Mouse (Mus musculus): Measurements from ENCODE around the gene Klhdc1. TPM values are rescaled to one million over a fixed set of nuclear protein-coding genes. Genes with fewer than 3 reads are reported as not detected.

The Klhdc1 gene
- polyA plus RNA-seq, 1 experiment = 1.4 TPM

- peaks cover 80% of the 10 kb centered on the region for H3K36me3 ChIP-seq (ENCODE audit: control insufficient read depth, insufficient read depth, low read length)
- no peak overlapping the region for H3K4me3 ChIP-seq (ENCODE audit: control insufficient read depth, insufficient read depth, low read length)
- no peak for DNase-seq
- no peak overlapping the region for H3K27ac ChIP-seq (ENCODE audit: control insufficient read depth, insufficient read depth, low read length)
- TF ChIP-seq CTCF (IDR thresholded peaks at IDR 0.05; ENCODE audit: borderline replicate concordance, control insufficient read depth, extremely low read depth, insufficient read depth, low read length, poor library complexity) = no peak
- no peak for TF ChIP-seq POLR2A (IDR thresholded peaks at IDR 0.05; ENCODE audit: control insufficient read depth, extremely low read depth, insufficient read depth, low read length, poor library complexity)
- H3K27me3 ChIP-seq (ENCODE audit: control insufficient read depth, insufficient read depth, low read length) = no peaks in the 10 kb centered on the region
- no peaks in the 10 kb centered on the region for H3K4me1 ChIP-seq (replicated peaks; ENCODE audit: control insufficient read depth, insufficient read depth, low read length)
These were observed 77.5 kb downstream of the Klhdc1 start for GRCm38 (mm10) chr12:69318431-69318830.

GRCm38 (mm10) chr12:69331187-69331586, 90.2 kb downstream of the Klhdc1 start:
- Histone ChIP-seq H3K4me3 (ENCODE audit: control insufficient read depth, insufficient read depth, low read length) (no peak overlapping the region), H3K27me3 (ENCODE audit: control insufficient read depth, insufficient read depth, low read length) (no peaks in the 10 kb centered on the region), H3K36me3 (ENCODE audit: control insufficient read depth, insufficient read depth, low read length) (peaks cover 50% of the 10 kb centered on the region), H3K27ac (ENCODE audit: control insufficient read depth, insufficient read depth, low read length) (no peak overlapping the region), H3K4me1 (replicated peaks; ENCODE audit: control insufficient read depth, insufficient read depth, low read length) (no peaks in the 10 kb centered on the region)
- TF ChIP-seq POLR2A (IDR thresholded peaks at IDR 0.05; ENCODE audit: control insufficient read depth, extremely low read depth, insufficient read depth, low read length, poor library complexity) = no peak
- no peak for TF ChIP-seq CTCF (IDR thresholded peaks at IDR 0.05; ENCODE audit: borderline replicate concordance, control insufficient read depth, extremely low read depth, insufficient read depth, low read length, poor library complexity)
- whole genome bisulfite sequencing = 94% methylated on average over 3 of the region's 3 CpGs
- no peak for DNase-seq

- no peak for TF ChIP-seq CTCF (IDR thresholded peaks at IDR 0.05; ENCODE audit: borderline replicate concordance, control insufficient read depth, extremely low read depth, insufficient read depth, low read length, poor library complexity)
- no peak for TF ChIP-seq POLR2A (IDR thresholded peaks at IDR 0.05; ENCODE audit: control insufficient read depth, extremely low read depth, insufficient read depth, low read length, poor library complexity)
- no peak overlapping the region for H3K4me3 ChIP-seq (ENCODE audit: control insufficient read depth, insufficient read depth, low read length)
- peaks cover 50% of the 10 kb centered on the region for H3K36me3 ChIP-seq (ENCODE audit: control insufficient read depth, insufficient read depth, low read length)
- DNase-seq = no peak
- no peaks in the 10 kb centered on the region for H3K27me3 ChIP-seq (ENCODE audit: control insufficient read depth, insufficient read depth, low read length)
- no peaks in the 10 kb centered on the region for H3K4me1 ChIP-seq (replicated peaks; ENCODE audit: control insufficient read depth, insufficient read depth, low read length)
- no peak overlapping the region for H3K27ac ChIP-seq (ENCODE audit: control insufficient read depth, insufficient read depth, low read length)
- WGBS = 83% methylated on average over 1 of the region's 1 CpGs
These were observed 91.2 kb downstream of the Klhdc1 start for GRCm38 (mm10) chr12:69332147-69332546.

- WGBS = 88% methylated on average over 2 of the region's 2 CpGs
- Histone ChIP-seq H3K27ac (ENCODE audit: control insufficient read depth, insufficient read depth, low read length) (no peak overlapping the region), H3K36me3 (ENCODE audit: control insufficient read depth, insufficient read depth, low read length) (peaks cover 51% of the 10 kb centered on the region), H3K4me1 (replicated peaks; ENCODE audit: control insufficient read depth, insufficient read depth, low read length) (no peaks in the 10 kb centered on the region), H3K4me3 (ENCODE audit: control insufficient read depth, insufficient read depth, low read length) (no peak overlapping the region), H3K27me3 (ENCODE audit: control insufficient read depth, insufficient read depth, low read length) (no peaks in the 10 kb centered on the region)
- TF ChIP-seq POLR2A (IDR thresholded peaks at IDR 0.05; ENCODE audit: control insufficient read depth, extremely low read depth, insufficient read depth, low read length, poor library complexity) = no peak
- TF ChIP-seq CTCF (IDR thresholded peaks at IDR 0.05; ENCODE audit: borderline replicate concordance, control insufficient read depth, extremely low read depth, insufficient read depth, low read length, poor library complexity) = no peak
- DNase-seq = peak; percentile 35
These were observed 92.6 kb downstream of the Klhdc1 start for GRCm38 (mm10) chr12:69333547-69333946.

Other genes starting within 250 kb of the Klhdc1 start
- 1,765 and 2,152 TPM in 2 replicates for gene Rps29, start 82.0 kb upstream of the Klhdc1 start, polyA plus RNA-seq (2012; rRNA removed)
- 6.5 and 11.1 TPM in 2 replicates for gene Lrr1, start 72.4 kb upstream of the Klhdc1 start, polyA plus RNA-seq (2012; rRNA removed)
- 153 and 166 TPM in 2 replicates for gene Rpl36al, start 57.1 kb upstream of the Klhdc1 start, polyA plus RNA-seq (2012; rRNA removed)
- gene Mgat2, start 57.0 kb upstream of the Klhdc1 start, polyA plus RNA-seq (2012; rRNA removed) = 21.5 and 21.8 TPM in 2 replicates
- gene Gm49383, start 44.1 kb upstream of the Klhdc1 start, polyA plus RNA-seq (2012; rRNA removed) = 5.5 and 9.5 TPM in 2 replicates
- gene Dnaaf2, start 42.7 kb upstream of the Klhdc1 start, polyA plus RNA-seq (2012; rRNA removed) = 4.8 TPM in 2 replicates
- gene Gm49384, start 36.9 kb upstream of the Klhdc1 start, polyA plus RNA-seq (2012; rRNA removed) = 0.36 and 1.3 TPM in 2 replicates
- 16.5 and 16.9 TPM in 2 replicates for gene Pole2, start 13.0 kb upstream of the Klhdc1 start, polyA plus RNA-seq (2012; rRNA removed)
- 20.0 and 21.7 TPM in 2 replicates for gene Klhdc2, start 55.5 kb downstream of the Klhdc1 start, polyA plus RNA-seq (2012; rRNA removed)
- 7.3 and 8.5 TPM in 2 replicates for gene Nemf, start 116.0 kb downstream of the Klhdc1 start, polyA plus RNA-seq (2012; rRNA removed)
- gene Arf6, start 131.0 kb downstream of the Klhdc1 start, polyA plus RNA-seq (2012; rRNA removed) = 226 and 341 TPM in 2 replicates
- 1.1 and 2.8 TPM in 2 replicates for gene Gm9887, start 131.3 kb downstream of the Klhdc1 start, polyA plus RNA-seq (2012; rRNA removed)

Measured in thymus, adult 2 months (tissue).